Mouse (Mus musculus): ENCODE measurements around the gene Sorl1. TPM values are rescaled to one million over a fixed set of nuclear protein-coding genes. Genes with fewer than 3 reads are reported as not detected.
A peak's percentile ranks its signal among the peaks of the same experiment; 100 is the strongest.

Sorl1 gene
- polyA plus RNA-seq, 1 experiment from 2014 or later: 7.6 TPM

DNA sequence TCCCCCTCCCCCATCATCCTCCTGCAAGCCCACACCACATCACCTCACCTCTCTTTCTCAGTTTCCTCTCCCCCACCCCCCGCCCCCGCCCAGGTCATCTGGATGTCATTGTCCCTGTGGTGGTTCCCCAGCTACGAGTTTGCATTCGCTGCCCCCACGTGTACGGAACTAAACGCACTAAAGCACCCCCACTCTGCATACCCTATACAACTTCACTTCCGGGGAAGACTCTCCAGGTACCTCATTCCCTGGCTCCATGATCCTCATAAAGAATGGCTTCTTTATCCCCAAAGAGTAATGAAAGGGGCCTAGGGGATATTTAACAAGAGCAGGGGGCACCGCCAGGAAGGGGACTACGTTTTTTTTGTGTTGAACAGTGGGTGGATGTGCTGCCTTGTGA lies 188.1 kb downstream of the Sorl1 start:
- H3K36me3 ChIP-seq (ENCODE audit: control insufficient read depth, insufficient read depth, low read length): no peaks in the 10 kb centered on the region
- 7% methylated on average over 10 of the region's 10 CpGs for WGBS
- DNase-seq (ENCODE audit: low spot score) (no peak), ATAC-seq (ENCODE audit: low FRiP score) (no peak; the same call in 1 of the 2 replicates)
- peak overlapping the region; percentile 69 for H3K4me2 ChIP-seq (replicated peaks; ENCODE audit: low read depth, low read length)
- no peaks in the 10 kb centered on the region for H3K27me3 ChIP-seq (ENCODE audit: control insufficient read depth, insufficient read depth, low read length)
- H3K9me3 ChIP-seq (ENCODE audit: control insufficient read depth, low read length): no peaks in the 10 kb centered on the region
- peak overlapping the region; percentile 93 for H3K27ac ChIP-seq (ENCODE audit: low read depth, low read length)
- H3K9ac ChIP-seq (ENCODE audit: low read depth, low read length): peak overlapping the region; percentile 77
- H3K4me3 ChIP-seq (ENCODE audit: low read depth, low read length): peak overlapping the region; percentile 32
- peaks cover 6% of the 10 kb centered on the region for H3K4me1 ChIP-seq (replicated peaks; ENCODE audit: control insufficient read depth, insufficient read depth, low read length)

DNA sequence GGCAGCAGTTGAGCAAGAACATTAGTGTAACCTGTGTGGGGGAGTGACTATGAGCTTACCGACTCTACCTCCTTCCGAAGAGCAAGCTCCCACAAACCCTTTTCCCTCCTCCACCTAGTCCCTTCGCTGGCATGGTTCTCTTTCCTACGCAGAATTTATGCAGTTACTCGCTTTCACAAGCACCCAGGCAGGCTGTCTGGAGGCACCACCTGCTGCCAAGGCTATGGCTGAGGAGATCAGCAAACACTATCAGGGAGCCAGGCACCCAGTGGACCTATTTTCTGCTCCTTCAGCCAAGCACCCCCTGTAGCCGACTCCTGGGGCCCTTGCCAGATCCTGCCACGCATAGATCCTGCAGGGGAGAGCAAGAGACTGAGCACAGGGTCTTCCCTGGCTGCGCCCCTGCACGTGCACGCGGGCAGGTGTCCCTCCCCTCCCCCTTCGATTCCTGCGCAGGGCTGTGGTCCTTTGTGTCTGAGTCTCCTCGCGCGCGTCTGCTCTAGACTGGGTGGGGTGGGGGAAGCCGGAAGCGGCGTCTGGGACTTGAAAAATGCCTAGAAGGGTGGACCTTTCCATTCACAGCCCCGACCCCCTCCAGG lies 188.6 kb downstream of the Sorl1 start:
- ATAC-seq (ENCODE audit: low FRiP score): peak; percentile 92
- Histone ChIP-seq H3K4me1 (replicated peaks; ENCODE audit: control insufficient read depth, insufficient read depth, low read length) (peaks cover 6% of the 10 kb centered on the region), H3K27ac (ENCODE audit: low read depth, low read length) (peak overlapping the region; percentile 93), H3K9me3 (ENCODE audit: control insufficient read depth, low read length) (no peaks in the 10 kb centered on the region), H3K4me2 (replicated peaks; ENCODE audit: low read depth, low read length) (peak overlapping the region; percentile 69), H3K36me3 (ENCODE audit: control insufficient read depth, insufficient read depth, low read length) (no peaks in the 10 kb centered on the region), H3K27me3 (ENCODE audit: control insufficient read depth, insufficient read depth, low read length) (no peaks in the 10 kb centered on the region), H3K9ac (ENCODE audit: low read depth, low read length) (peak overlapping the region; percentile 77), H3K4me3 (ENCODE audit: low read depth, low read length) (peak overlapping the region; percentile 32)
- DNase-seq (ENCODE audit: low spot score): peak; percentile 82
- WGBS: under 1% methylated on average over 21 of the region's 21 CpGs

DNA sequence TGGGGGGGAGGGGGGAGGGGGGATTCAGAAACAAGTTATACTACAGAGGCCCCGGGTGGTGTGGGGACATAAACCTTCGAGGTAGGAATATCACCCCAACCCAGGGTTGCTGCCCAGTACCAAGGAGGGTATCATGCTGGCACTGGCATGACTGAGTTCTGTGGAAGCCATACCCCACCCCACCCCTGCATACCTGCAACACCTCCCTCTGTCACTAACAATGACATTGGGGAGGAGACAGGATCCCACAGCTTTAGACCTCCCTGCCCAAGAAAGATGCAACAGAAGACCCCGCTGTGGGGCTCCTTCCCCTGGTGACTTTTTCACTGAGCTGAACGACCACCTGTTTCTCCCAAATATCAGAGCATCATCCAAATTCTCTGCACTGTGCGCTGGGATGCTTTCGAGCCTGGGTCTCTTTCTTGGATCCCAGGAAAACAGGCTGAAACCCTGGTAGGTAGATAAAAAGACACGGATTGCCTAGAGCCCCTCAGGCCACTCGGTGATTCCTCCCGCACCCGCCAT lies 189.2 kb downstream of the Sorl1 start:
- H3K36me3 ChIP-seq (ENCODE audit: control insufficient read depth, insufficient read depth, low read length): no peaks in the 10 kb centered on the region
- peak overlapping the region; percentile 93 for H3K27ac ChIP-seq (ENCODE audit: low read depth, low read length)
- WGBS: 15% methylated on average over 10 of the region's 10 CpGs
- peak overlapping the region; percentile 32; the same call in 1 of the 2 replicates for H3K4me3 ChIP-seq (ENCODE audit: low read depth, low read length)
- peaks cover 6% of the 10 kb centered on the region for H3K4me1 ChIP-seq (replicated peaks; ENCODE audit: control insufficient read depth, insufficient read depth, low read length)
- H3K9me3 ChIP-seq (ENCODE audit: control insufficient read depth, low read length): no peaks in the 10 kb centered on the region
- no peaks in the 10 kb centered on the region for H3K27me3 ChIP-seq (ENCODE audit: control insufficient read depth, insufficient read depth, low read length)
- peak overlapping the region; percentile 77 for H3K9ac ChIP-seq (ENCODE audit: low read depth, low read length)
- H3K4me2 ChIP-seq (replicated peaks; ENCODE audit: low read depth, low read length): peak overlapping the region; percentile 69
- DNase-seq (ENCODE audit: low spot score) (no peak), ATAC-seq (ENCODE audit: low FRiP score) (no peak)

DNA sequence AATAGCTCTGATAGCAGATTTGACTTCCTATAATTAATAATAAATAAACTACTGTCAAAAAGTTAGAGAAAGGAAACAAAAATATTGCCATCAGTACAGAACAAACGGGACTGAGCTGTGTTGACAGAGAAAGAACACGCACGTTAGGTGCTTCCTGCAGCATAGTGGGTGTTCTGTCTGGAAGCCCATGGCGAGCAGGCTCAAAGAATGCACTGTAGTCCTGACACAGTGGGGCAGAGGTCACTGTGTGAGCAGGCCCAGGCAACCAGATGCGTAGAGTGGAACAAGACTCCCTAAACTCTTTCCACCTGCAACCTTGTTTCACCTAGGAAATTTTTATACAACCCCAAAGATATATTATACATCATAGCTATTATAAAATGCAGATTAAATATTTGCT lies 194.1 kb downstream of the Sorl1 start:
- Histone ChIP-seq H3K9ac (ENCODE audit: low read depth, low read length) (no peak overlapping the region), H3K9me3 (ENCODE audit: control insufficient read depth, low read length) (no peaks in the 10 kb centered on the region), H3K4me3 (ENCODE audit: low read depth, low read length) (no peak overlapping the region), H3K4me2 (replicated peaks; ENCODE audit: low read depth, low read length) (no peak overlapping the region), H3K27ac (ENCODE audit: low read depth, low read length) (no peak overlapping the region), H3K4me1 (replicated peaks; ENCODE audit: control insufficient read depth, insufficient read depth, low read length) (peaks cover 2% of the 10 kb centered on the region), H3K36me3 (ENCODE audit: control insufficient read depth, insufficient read depth, low read length) (no peaks in the 10 kb centered on the region), H3K27me3 (ENCODE audit: control insufficient read depth, insufficient read depth, low read length) (no peaks in the 10 kb centered on the region)
- ATAC-seq (ENCODE audit: low FRiP score): no peak
- no peak for DNase-seq (ENCODE audit: low spot score)
- 45% methylated on average over 5 of the region's 5 CpGs for WGBS

DNA sequence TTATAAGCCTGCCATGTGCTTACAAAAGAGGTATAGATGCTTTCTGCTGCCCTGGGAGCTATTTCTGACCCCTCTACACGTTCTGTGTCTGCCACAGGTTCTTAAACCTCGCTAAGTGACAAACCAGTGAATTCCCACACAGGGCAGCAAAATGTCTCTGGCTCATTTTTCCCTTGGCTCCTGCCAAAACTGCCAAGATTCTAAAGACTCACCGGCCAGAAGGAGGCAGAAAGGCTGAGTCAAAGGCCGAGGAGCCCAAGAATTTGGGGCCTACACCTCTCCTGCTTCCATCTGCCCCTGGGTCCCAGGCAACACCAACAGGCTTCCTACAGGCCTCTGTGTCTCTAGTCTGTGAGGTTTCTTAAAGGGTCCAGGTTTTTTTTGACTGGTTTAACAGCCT lies 198.4 kb downstream of the Sorl1 start:
- Histone ChIP-seq H3K27ac (ENCODE audit: low read depth, low read length) (no peak overlapping the region), H3K27me3 (ENCODE audit: control insufficient read depth, insufficient read depth, low read length) (no peaks in the 10 kb centered on the region), H3K36me3 (ENCODE audit: control insufficient read depth, insufficient read depth, low read length) (no peaks in the 10 kb centered on the region), H3K4me3 (ENCODE audit: low read depth, low read length) (no peak overlapping the region), H3K9me3 (ENCODE audit: control insufficient read depth, low read length) (no peaks in the 10 kb centered on the region), H3K4me1 (replicated peaks; ENCODE audit: control insufficient read depth, insufficient read depth, low read length) (no peaks in the 10 kb centered on the region), H3K4me2 (replicated peaks; ENCODE audit: low read depth, low read length) (no peak overlapping the region), H3K9ac (ENCODE audit: low read depth, low read length) (no peak overlapping the region)
- no peak for DNase-seq (ENCODE audit: low spot score)
- WGBS: 68% methylated on average over 4 of the region's 4 CpGs
- no peak for ATAC-seq (ENCODE audit: low FRiP score)

DNA sequence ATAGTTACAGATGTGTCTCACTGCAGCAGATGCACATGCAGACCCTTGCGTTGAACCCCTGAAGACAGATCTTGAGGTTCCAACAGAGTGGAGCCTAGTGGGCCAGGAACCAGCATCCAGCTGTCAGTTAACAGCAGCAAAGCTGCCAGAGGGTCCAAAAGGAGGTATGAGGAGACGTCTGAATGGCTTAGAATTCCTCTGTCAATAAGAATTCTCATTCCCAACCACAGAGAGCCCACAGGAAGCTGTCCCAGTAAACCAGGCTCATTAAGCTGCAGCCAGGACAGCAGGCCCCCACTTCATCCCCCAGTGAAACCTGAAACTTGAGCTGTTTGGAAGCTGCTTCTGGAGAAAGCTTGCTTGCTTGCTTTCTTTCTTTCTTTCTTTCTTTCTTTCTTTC lies 200.0 kb downstream of the Sorl1 start:
- H3K9ac ChIP-seq (ENCODE audit: low read depth, low read length): no peak overlapping the region
- no peak overlapping the region for H3K4me2 ChIP-seq (replicated peaks; ENCODE audit: low read depth, low read length)
- no peaks in the 10 kb centered on the region for H3K9me3 ChIP-seq (ENCODE audit: control insufficient read depth, low read length)
- DNase-seq (ENCODE audit: low spot score) (no peak), ATAC-seq (ENCODE audit: low FRiP score) (no peak)
- no peaks in the 10 kb centered on the region; the same call in 1 of the 2 replicates for H3K4me1 ChIP-seq (replicated peaks; ENCODE audit: control insufficient read depth, insufficient read depth, low read length)
- no peaks in the 10 kb centered on the region for H3K36me3 ChIP-seq (ENCODE audit: control insufficient read depth, insufficient read depth, low read length)
- no peaks in the 10 kb centered on the region for H3K27me3 ChIP-seq (ENCODE audit: control insufficient read depth, insufficient read depth, low read length)
- no peak overlapping the region for H3K4me3 ChIP-seq (ENCODE audit: low read depth, low read length)
- 46% methylated on average over 2 of the region's 2 CpGs for WGBS
- no peak overlapping the region for H3K27ac ChIP-seq (ENCODE audit: low read depth, low read length)

DNA sequence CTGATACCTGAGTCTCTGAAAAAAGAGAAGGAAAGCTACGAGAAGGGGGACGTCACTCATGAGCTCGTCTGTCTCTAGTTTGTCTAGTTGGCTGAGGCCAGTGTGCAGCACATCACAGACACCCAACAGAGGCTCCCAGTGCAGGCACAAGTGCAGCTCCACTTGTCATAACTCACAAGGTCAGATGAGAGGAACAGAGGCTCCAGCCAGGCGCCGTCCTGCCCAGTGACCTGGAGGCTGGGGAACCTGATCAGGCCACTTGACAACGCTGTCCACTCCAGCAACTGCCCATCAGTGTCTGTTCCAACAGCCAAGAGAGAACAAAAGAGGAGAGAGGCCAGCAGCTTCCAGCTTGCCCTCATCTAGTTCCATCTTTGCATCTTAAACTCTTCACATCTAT lies 201.7 kb downstream of the Sorl1 start:
- Histone ChIP-seq H3K27ac (ENCODE audit: low read depth, low read length) (no peak overlapping the region), H3K4me3 (ENCODE audit: low read depth, low read length) (no peak overlapping the region), H3K9ac (ENCODE audit: low read depth, low read length) (no peak overlapping the region), H3K9me3 (ENCODE audit: control insufficient read depth, low read length) (no peaks in the 10 kb centered on the region), H3K4me2 (replicated peaks; ENCODE audit: low read depth, low read length) (no peak overlapping the region), H3K36me3 (ENCODE audit: control insufficient read depth, insufficient read depth, low read length) (no peaks in the 10 kb centered on the region), H3K27me3 (ENCODE audit: control insufficient read depth, insufficient read depth, low read length) (no peaks in the 10 kb centered on the region), H3K4me1 (replicated peaks; ENCODE audit: control insufficient read depth, insufficient read depth, low read length) (peaks cover 3% of the 10 kb centered on the region)
- DNase-seq (ENCODE audit: low spot score): no peak
- 74% methylated on average over 6 of the region's 6 CpGs for WGBS
- ATAC-seq (ENCODE audit: low FRiP score): no peak

DNA sequence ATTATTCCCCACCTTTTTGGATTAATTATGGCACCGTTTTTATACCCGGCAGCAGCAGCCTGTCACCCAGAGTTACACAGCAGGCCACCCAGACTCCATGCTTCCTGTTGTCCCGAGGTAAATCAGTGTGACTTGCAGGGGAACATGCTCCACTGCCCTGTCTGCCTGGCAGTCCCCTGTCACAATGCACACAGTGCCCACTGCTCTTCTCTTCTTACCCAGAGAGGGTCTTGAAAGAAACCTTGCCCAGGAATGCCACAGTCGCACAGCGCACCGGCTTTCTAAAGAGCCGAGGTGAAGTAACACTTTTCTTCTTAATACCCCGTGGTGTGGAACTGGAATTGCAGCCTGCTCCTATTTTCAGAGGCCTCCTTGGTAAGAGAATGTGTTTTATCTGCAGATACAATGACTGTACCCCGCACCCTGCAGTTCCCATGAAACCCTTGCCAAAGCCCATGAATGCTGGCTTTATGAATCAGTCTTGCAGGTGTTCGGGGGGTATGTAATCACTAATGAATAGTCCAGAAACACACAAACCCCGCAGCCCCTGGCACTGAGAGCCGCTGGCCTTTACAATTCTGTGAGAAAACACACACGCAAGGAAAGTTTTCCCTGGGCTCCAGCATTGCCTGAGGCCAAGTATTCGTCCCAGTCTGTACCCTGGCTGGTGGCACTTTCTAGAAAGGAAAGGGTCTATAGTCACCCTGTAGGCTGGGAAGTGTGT lies 205.3 kb downstream of the Sorl1 start:
- H3K27ac ChIP-seq (ENCODE audit: low read depth, low read length): peak overlapping the region; percentile 27; the same call in 1 of the 2 replicates
- H3K4me2 ChIP-seq (replicated peaks; ENCODE audit: low read depth, low read length): no peak overlapping the region
- whole genome bisulfite sequencing: 51% methylated on average over 14 of the region's 14 CpGs
- 0 out of 2 replicates have a peak overlapping the region, but pooled peaks have one; percentile 11 for H3K9ac ChIP-seq (ENCODE audit: low read depth, low read length)
- DNase-seq (ENCODE audit: low spot score) (no peak), ATAC-seq (ENCODE audit: low FRiP score) (no peak)
- H3K4me1 ChIP-seq (replicated peaks; ENCODE audit: control insufficient read depth, insufficient read depth, low read length): peaks cover 3% of the 10 kb centered on the region
- no peaks in the 10 kb centered on the region for H3K36me3 ChIP-seq (ENCODE audit: control insufficient read depth, insufficient read depth, low read length)
- no peaks in the 10 kb centered on the region for H3K9me3 ChIP-seq (ENCODE audit: control insufficient read depth, low read length)
- H3K4me3 ChIP-seq (ENCODE audit: low read depth, low read length): no peak overlapping the region
- no peaks in the 10 kb centered on the region for H3K27me3 ChIP-seq (ENCODE audit: control insufficient read depth, insufficient read depth, low read length)

DNA sequence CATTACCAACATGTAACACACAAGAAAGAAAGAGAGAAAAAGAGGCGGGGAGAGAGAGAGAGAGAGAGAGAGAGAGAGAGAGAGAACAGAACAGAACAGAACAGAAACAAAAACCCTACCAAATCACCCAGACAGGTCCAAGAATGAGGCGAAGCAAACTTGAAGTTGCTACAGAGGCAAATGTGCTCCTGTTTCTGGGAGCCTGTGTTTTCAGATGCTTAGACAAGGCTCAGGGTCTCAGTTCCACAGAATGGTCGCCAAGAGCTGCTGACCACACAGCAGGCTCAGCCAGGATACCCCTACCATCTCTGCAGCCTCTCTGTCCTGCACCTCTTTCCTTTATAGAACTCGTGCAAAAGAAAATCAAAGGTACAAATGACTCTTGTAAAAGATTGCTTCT lies 205.9 kb downstream of the Sorl1 start:
- DNase-seq (ENCODE audit: low spot score) (no peak), ATAC-seq (ENCODE audit: low FRiP score) (no peak)
- no peak overlapping the region for H3K27ac ChIP-seq (ENCODE audit: low read depth, low read length)
- no peaks in the 10 kb centered on the region for H3K27me3 ChIP-seq (ENCODE audit: control insufficient read depth, insufficient read depth, low read length)
- no peaks in the 10 kb centered on the region for H3K36me3 ChIP-seq (ENCODE audit: control insufficient read depth, insufficient read depth, low read length)
- no peak overlapping the region for H3K4me3 ChIP-seq (ENCODE audit: low read depth, low read length)
- WGBS: 72% methylated on average over 4 of the region's 4 CpGs
- no peak overlapping the region for H3K9ac ChIP-seq (ENCODE audit: low read depth, low read length)
- peaks cover 3% of the 10 kb centered on the region for H3K4me1 ChIP-seq (replicated peaks; ENCODE audit: control insufficient read depth, insufficient read depth, low read length)
- no peaks in the 10 kb centered on the region for H3K9me3 ChIP-seq (ENCODE audit: control insufficient read depth, low read length)
- no peak overlapping the region for H3K4me2 ChIP-seq (replicated peaks; ENCODE audit: low read depth, low read length)
